Mouse (Mus musculus) limb, embryonic 13.5 days (tissue): ENCODE data around the gene Olfr1076. TPM values are rescaled to one million over a fixed set of nuclear protein-coding genes. Genes with fewer than 3 reads are reported as not detected.
"Not testable (repeated sequence)": the region's sequence is repeated elsewhere in the genome, so short reads cannot be mapped to it uniquely, and the experiment has no call there.

ENCODE experiments used
- ATAC-seq: fragments of 200-750 bp; cut with Nextera tagmentation; 2 replicates; pipeline ENCODE4 v1.8.0; 2017; ENCODE audit warnings: low read depth, moderate number of reproducible peaks, moderate TSS enrichment; ENCODE audit not compliant: low FRiP score
- H3K27ac ChIP-seq: fragments of 300-500 bp; sonication (generic); 2 replicates; pipeline ENCODE4 v1.5.1; 2015; ENCODE audit warnings: inconsistent platforms, mild to moderate bottlenecking, moderate library complexity
- H3K27me3 ChIP-seq: fragments of 300-500 bp; sonication (generic); 2 replicates; pipeline ENCODE4 v1.6.1; 2015; ENCODE audit warnings: mild to moderate bottlenecking, inconsistent platforms
- H3K36me3 ChIP-seq: fragments of 300-500 bp; sonication (generic); 2 replicates; pipeline ENCODE4 v1.6.1; 2015; ENCODE audit warnings: inconsistent platforms, mild to moderate bottlenecking, moderate library complexity
- H3K4me1 ChIP-seq: fragments of 300-500 bp; sonication (generic); 2 replicates; pipeline ENCODE4 v1.6.1; 2015; ENCODE audit warnings: inconsistent platforms
- H3K4me2 ChIP-seq: fragments of 300-500 bp; sonication (generic); replicated peaks from 2 replicates; pipeline ENCODE4 v1.6.1; 2015; ENCODE audit warnings: inconsistent platforms, mild to moderate bottlenecking, moderate library complexity
- H3K4me3 ChIP-seq: fragments of 300-500 bp; sonication (generic); 2 replicates; pipeline ENCODE4 v1.5.1; 2015; ENCODE audit warnings: moderate library complexity, mild to moderate bottlenecking, inconsistent platforms
- H3K9ac ChIP-seq: fragments of 300-500 bp; sonication (generic); 2 replicates; pipeline ENCODE4 v1.6.1; 2015; ENCODE audit warnings: mild to moderate bottlenecking, inconsistent platforms
- H3K9me3 ChIP-seq: fragments of 300-500 bp; sonication (generic); 2 replicates; pipeline ENCODE4 v1.6.1; 2016; ENCODE audit warnings: inconsistent platforms
- WGBS: fragments of 180-500 bp; shearing (Covaris S2); methylation state at CpG from one replicate; pipeline ENCODE4 v1.1.7; 2015; 5-methylcytosine and 5-hydroxymethylcytosine counted together
- polyA plus RNA-seq: library from polyadenylated mRNA; unstranded; fragments of >200 nt; fragmentation: Nextera tagmentation; extraction: Ambion mirVana; gene quantifications from 2 replicates; pipeline ENCODE4 v1.2.1, GENCODE M21; 2015

The Olfr1076 gene
- polyA plus RNA-seq = not detected in 2 replicates

GRCm38 (mm10) chr2:86508161-86508560 lies at the start of gene Olfr1076:
TSS of gene Olfr1076 (plus strand) at chr2:86508461.
- Histone ChIP-seq H3K4me3 (no peak within 1 kb of the TSS), H3K9me3 (no peaks in the 10 kb centered on the region), H3K4me2 (no peak within 1 kb of the TSS), H3K27me3 (no peaks in the 10 kb centered on the region), H3K4me1 (no peaks in the 10 kb centered on the region), H3K27ac (no peak within 1 kb of the TSS), H3K9ac (no peak within 1 kb of the TSS), H3K36me3 (no peaks in the 10 kb centered on the region)
- no peak for ATAC-seq
- 58% methylated on average over 1 of the region's 1 CpGs for WGBS

- ATAC-seq = no peak
- no peaks in the 10 kb centered on the region for H3K4me1 ChIP-seq
- 68% methylated on average over 1 of the region's 1 CpGs for WGBS
These were observed 47.8 kb upstream of the Olfr1076 start for GRCm38 (mm10) chr2:86460434-86460833.

GRCm38 (mm10) chr2:86464442-86465109 lies 43.7 kb upstream of the Olfr1076 start:
- H3K4me3 ChIP-seq = no peak overlapping the region
- H3K4me2 ChIP-seq = 0 out of 2 replicates have a peak overlapping the region, but pooled peaks have one; percentile 19
- WGBS = 33% methylated on average over 10 of the region's 10 CpGs
- ATAC-seq = no peak; the same call in 1 of the 2 replicates
- H3K36me3 ChIP-seq = no peaks in the 10 kb centered on the region
- H3K27me3 ChIP-seq = no peaks in the 10 kb centered on the region
- no peak overlapping the region for H3K27ac ChIP-seq
- no peak overlapping the region for H3K9ac ChIP-seq
- no peaks in the 10 kb centered on the region for H3K4me1 ChIP-seq
- H3K9me3 ChIP-seq = no peaks in the 10 kb centered on the region

More at GRCm38 (mm10) chr2:86460434-86460833, 47.8 kb upstream of the Olfr1076 start:
- no peak overlapping the region for H3K9ac ChIP-seq
- H3K36me3 ChIP-seq = no peaks in the 10 kb centered on the region
- no peaks in the 10 kb centered on the region for H3K27me3 ChIP-seq
- H3K9me3 ChIP-seq = no peaks in the 10 kb centered on the region
- H3K27ac ChIP-seq = no peak overlapping the region
- no peak overlapping the region for H3K4me3 ChIP-seq
- no peak overlapping the region for H3K4me2 ChIP-seq

- H3K4me2 ChIP-seq = no peak within 1 kb of the TSS
- no peaks in the 10 kb centered on the region for H3K4me1 ChIP-seq
- WGBS = 29% methylated on average over 1 of the region's 1 CpGs
- no peak within 1 kb of the TSS for H3K4me3 ChIP-seq
- H3K36me3 ChIP-seq = no peaks in the 10 kb centered on the region
- no peaks in the 10 kb centered on the region for H3K9me3 ChIP-seq
- no peak for ATAC-seq
- no peaks in the 10 kb centered on the region for H3K27me3 ChIP-seq
- H3K27ac ChIP-seq = no peak within 1 kb of the TSS
- no peak within 1 kb of the TSS for H3K9ac ChIP-seq
These were observed 21.0 kb upstream of the Olfr1076 start, which contains the start of gene Olfr228 for GRCm38 (mm10) chr2:86487286-86487685. TSS of gene Olfr228 (minus strand) at chr2:86487386.

GRCm38 (mm10) chr2:86530991-86531390 lies 22.7 kb downstream of the Olfr1076 start:
- 74% methylated on average over 1 of the region's 1 CpGs for WGBS
- Histone ChIP-seq H3K4me2 (no peak overlapping the region), H3K9me3 (no peaks in the 10 kb centered on the region), H3K27ac (no peak overlapping the region), H3K4me1 (no peaks in the 10 kb centered on the region), H3K9ac (no peak overlapping the region), H3K4me3 (no peak overlapping the region), H3K36me3 (no peaks in the 10 kb centered on the region), H3K27me3 (no peaks in the 10 kb centered on the region)
- ATAC-seq = no peak

GRCm38 (mm10) chr2:86542380-86542779 lies 34.1 kb downstream of the Olfr1076 start, which contains the start of gene Olfr1079:
TSS of gene Olfr1079 (minus strand) at chr2:86542480.
- no peak for ATAC-seq
- Histone ChIP-seq H3K4me3 (no peak within 1 kb of the TSS), H3K27me3 (no peaks in the 10 kb centered on the region), H3K4me2 (no peak within 1 kb of the TSS), H3K9me3 (no peaks in the 10 kb centered on the region), H3K4me1 (no peaks in the 10 kb centered on the region), H3K9ac (no peak within 1 kb of the TSS), H3K36me3 (no peaks in the 10 kb centered on the region), H3K27ac (no peak within 1 kb of the TSS)
- 64% methylated on average over 1 of the region's 1 CpGs for WGBS

- not testable (repeated sequence) for H3K4me3 ChIP-seq, H3K36me3 ChIP-seq
These were observed 49.9 kb downstream of the Olfr1076 start, which contains the start of gene Olfr1080 for GRCm38 (mm10) chr2:86558135-86558534. TSS of gene Olfr1080 (minus strand) at chr2:86558235.

More at GRCm38 (mm10) chr2:86558135-86558534, 49.9 kb downstream of the Olfr1076 start, which contains the start of gene Olfr1080:
- not testable (repeated sequence) for H3K27ac ChIP-seq, H3K27me3 ChIP-seq, ATAC-seq, H3K4me1 ChIP-seq, H3K9ac ChIP-seq, H3K4me2 ChIP-seq, H3K9me3 ChIP-seq

Other genes with a start within 250 kb of the Olfr1076 start
- gene Olfr1051, start 229.4 kb upstream of the Olfr1076 start, polyA plus RNA-seq = not detected in 2 replicates
- gene Olfr1052, start 216.0 kb upstream of the Olfr1076 start, polyA plus RNA-seq = not detected in 2 replicates
- not detected in 2 replicates for gene Olfr1053, start 193.2 kb upstream of the Olfr1076 start, polyA plus RNA-seq
- not detected in 2 replicates for gene Olfr1054, start 173.0 kb upstream of the Olfr1076 start, polyA plus RNA-seq
- gene Olfr1055, start 158.2 kb upstream of the Olfr1076 start, polyA plus RNA-seq = not detected in 2 replicates
- not detected in 2 replicates for gene Olfr1056, start 146.0 kb upstream of the Olfr1076 start, polyA plus RNA-seq
- gene Olfr1057, start 130.1 kb upstream of the Olfr1076 start, polyA plus RNA-seq = not detected in 2 replicates
- gene Olfr1058, start 119.9 kb upstream of the Olfr1076 start, polyA plus RNA-seq = not detected in 2 replicates
- not detected in 2 replicates for gene Olfr1061, start 94.4 kb upstream of the Olfr1076 start, polyA plus RNA-seq
- gene Olfr1062, start 81.7 kb upstream of the Olfr1076 start, polyA plus RNA-seq = not detected in 2 replicates
- gene Olfr1065, start 57.9 kb upstream of the Olfr1076 start, polyA plus RNA-seq = not detected in 2 replicates
- not detected in 2 replicates for gene Olfr1066, start 52.2 kb upstream of the Olfr1076 start, polyA plus RNA-seq
- not detected in 2 replicates for gene Olfr228, start 21.1 kb upstream of the Olfr1076 start, polyA plus RNA-seq
- not detected in 2 replicates for gene Olfr1079, start 34.0 kb downstream of the Olfr1076 start, polyA plus RNA-seq
- not detected in 2 replicates for gene Olfr1080, start 49.8 kb downstream of the Olfr1076 start, polyA plus RNA-seq
- gene Olfr1082, start 90.5 kb downstream of the Olfr1076 start, polyA plus RNA-seq = not detected in 2 replicates
- gene Olfr1084, start 131.3 kb downstream of the Olfr1076 start, polyA plus RNA-seq = not detected in 2 replicates
- not detected in 2 replicates for gene Olfr1085, start 153.6 kb downstream of the Olfr1076 start, polyA plus RNA-seq
- gene Olfr1086, start 171.6 kb downstream of the Olfr1076 start, polyA plus RNA-seq = not detected in 2 replicates
- gene Olfr1087, start 189.9 kb downstream of the Olfr1076 start, polyA plus RNA-seq = not detected in 2 replicates
- gene Olfr1089, start 225.2 kb downstream of the Olfr1076 start, polyA plus RNA-seq = not detected in 2 replicates